Mouse (Mus musculus) skeletal muscle tissue, adult 2 months (tissue): ENCODE results near the gene Ptprd.

Experiments
- DNase-seq: peaks from one replicate; pipeline ENCODE4 v3.0.0-alpha.2; 2012; ENCODE audit warnings: low read depth, low spot score

The Ptprd gene

GRCm38 (mm10) chr4:76324928-76325327 is 1886.8 kb downstream of the Ptprd start:
- DNase-seq, result no peak

- no peak for DNase-seq
Measured at GRCm38 (mm10) chr4:76324509-76324908, 1887.3 kb downstream of the Ptprd start.

GRCm38 (mm10) chr4:76319874-76320273 is 1891.9 kb downstream of the Ptprd start:
- no peak for DNase-seq

- DNase-seq, result no peak
Measured at GRCm38 (mm10) chr4:76315977-76316376, 1895.8 kb downstream of the Ptprd start.

- DNase-seq, result no peak
Measured at GRCm38 (mm10) chr4:76313749-76314148, 1898.0 kb downstream of the Ptprd start.

GRCm38 (mm10) chr4:76312593-76312992 is 1899.2 kb downstream of the Ptprd start:
- DNase-seq, result no peak

GRCm38 (mm10) chr4:76305987-76306386 is 1905.8 kb downstream of the Ptprd start:
- DNase-seq, result no peak

- no peak for DNase-seq
Measured at GRCm38 (mm10) chr4:76297375-76297774, 1914.4 kb downstream of the Ptprd start.

GRCm38 (mm10) chr4:76292733-76293357 is 1918.9 kb downstream of the Ptprd start:
- no peak for DNase-seq

- no peak for DNase-seq
Measured at GRCm38 (mm10) chr4:76290484-76290818, 1921.3 kb downstream of the Ptprd start.

GRCm38 (mm10) chr4:76289612-76290483 is 1921.9 kb downstream of the Ptprd start:
- DNase-seq, result peak; percentile 12

GRCm38 (mm10) chr4:76286016-76286415 is 1925.7 kb downstream of the Ptprd start:
- no peak for DNase-seq

- DNase-seq, result no peak
Measured at GRCm38 (mm10) chr4:76282886-76283285, 1928.9 kb downstream of the Ptprd start.

- no peak for DNase-seq
Measured at GRCm38 (mm10) chr4:76262727-76263126, 1949.0 kb downstream of the Ptprd start.

GRCm38 (mm10) chr4:76260686-76261085 is 1951.1 kb downstream of the Ptprd start:
- no peak for DNase-seq

GRCm38 (mm10) chr4:76260286-76260685 is 1951.5 kb downstream of the Ptprd start:
- no peak for DNase-seq

- peak; percentile 81 for DNase-seq
Measured at GRCm38 (mm10) chr4:76259636-76260035, 1952.1 kb downstream of the Ptprd start.

GRCm38 (mm10) chr4:76244371-76244770 is 1967.4 kb downstream of the Ptprd start:
- DNase-seq, result no peak

GRCm38 (mm10) chr4:76241542-76241941 is 1970.2 kb downstream of the Ptprd start:
- no peak for DNase-seq

GRCm38 (mm10) chr4:76241140-76241539 is 1970.6 kb downstream of the Ptprd start:
- no peak for DNase-seq

- DNase-seq, result no peak
Measured at GRCm38 (mm10) chr4:76239063-76239462, 1972.7 kb downstream of the Ptprd start.

GRCm38 (mm10) chr4:76238577-76238976 is 1973.2 kb downstream of the Ptprd start:
- no peak for DNase-seq

- DNase-seq, result no peak
Measured at GRCm38 (mm10) chr4:76237827-76238226, 1973.9 kb downstream of the Ptprd start.
